Mouse (Mus musculus): Measurements from ENCODE around the gene Wdr49.
"Not testable (repeated sequence)": the region's sequence is repeated elsewhere in the genome, so short reads cannot be mapped to it uniquely, and the experiment has no call there.

Wdr49 gene

GRCm38 (mm10) chr3:75301072-75301471, 180.9 kb downstream of the Wdr49 start:
- DNase-seq (ENCODE audit: low read depth, low spot score) = no peak

- not testable (repeated sequence) for DNase-seq (ENCODE audit: low read depth, low spot score)
These were observed 182.5 kb downstream of the Wdr49 start for GRCm38 (mm10) chr3:75299464-75299863.

GRCm38 (mm10) chr3:75297758-75298111, 184.2 kb downstream of the Wdr49 start:
- DNase-seq (ENCODE audit: low read depth, low spot score) = no peak

- DNase-seq (ENCODE audit: low read depth, low spot score) = no peak
These were observed 184.8 kb downstream of the Wdr49 start for GRCm38 (mm10) chr3:75297026-75297757.

GRCm38 (mm10) chr3:75293243-75293642, 188.7 kb downstream of the Wdr49 start:
- no peak for DNase-seq (ENCODE audit: low read depth, low spot score)

- DNase-seq (ENCODE audit: low read depth, low spot score) = no peak
These were observed 204.5 kb downstream of the Wdr49 start for GRCm38 (mm10) chr3:75277455-75277854.

GRCm38 (mm10) chr3:75276522-75276921, 205.4 kb downstream of the Wdr49 start:
- DNase-seq (ENCODE audit: low read depth, low spot score) = no peak

GRCm38 (mm10) chr3:75275127-75275526, 206.8 kb downstream of the Wdr49 start:
- DNase-seq (ENCODE audit: low read depth, low spot score) = no peak

- no peak for DNase-seq (ENCODE audit: low read depth, low spot score)
These were observed 212.0 kb downstream of the Wdr49 start, which contains the start of gene Serpini2 for GRCm38 (mm10) chr3:75269978-75270377. TSS of gene Serpini2 (minus strand) at chr3:75270078.

- DNase-seq (ENCODE audit: low read depth, low spot score) = no peak
These were observed 222.6 kb downstream of the Wdr49 start for GRCm38 (mm10) chr3:75259356-75259755.
